Mouse (Mus musculus): ENCODE measurements around the gene Plau. TPM values are rescaled to one million over a fixed set of nuclear protein-coding genes. Genes with fewer than 3 reads are reported as not detected.

Plau gene
- polyA plus RNA-seq, 1 experiment from 2014 or later, result 0.83 TPM

DNA sequence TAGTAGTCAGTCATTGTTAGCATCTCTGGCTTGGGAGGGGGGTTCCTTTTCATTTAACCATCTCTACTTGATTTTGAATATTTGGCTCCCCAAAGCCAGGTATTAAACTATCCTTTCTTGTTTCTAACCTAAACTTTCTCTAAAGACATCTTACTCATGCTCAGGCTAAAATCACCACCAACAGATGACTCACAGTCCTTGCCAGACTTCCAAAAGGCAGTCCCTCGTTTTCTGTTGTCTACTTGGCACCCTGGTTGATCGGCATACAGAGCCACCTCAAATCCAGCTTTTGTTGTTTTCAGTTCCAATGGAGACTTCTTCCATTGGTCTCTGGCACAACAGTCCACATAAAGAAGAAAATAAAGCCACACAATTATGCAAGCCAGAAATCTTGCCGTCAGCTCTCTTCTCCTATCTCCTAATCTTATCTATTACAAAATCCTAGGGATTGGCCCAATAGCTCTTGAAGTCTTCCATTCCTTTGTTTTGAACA lies 11.2 kb downstream of the Plau start:
- WGBS, result 95% methylated on average over 3 of the region's 3 CpGs
- H3K4me2 ChIP-seq, result no peak overlapping the region

DNA sequence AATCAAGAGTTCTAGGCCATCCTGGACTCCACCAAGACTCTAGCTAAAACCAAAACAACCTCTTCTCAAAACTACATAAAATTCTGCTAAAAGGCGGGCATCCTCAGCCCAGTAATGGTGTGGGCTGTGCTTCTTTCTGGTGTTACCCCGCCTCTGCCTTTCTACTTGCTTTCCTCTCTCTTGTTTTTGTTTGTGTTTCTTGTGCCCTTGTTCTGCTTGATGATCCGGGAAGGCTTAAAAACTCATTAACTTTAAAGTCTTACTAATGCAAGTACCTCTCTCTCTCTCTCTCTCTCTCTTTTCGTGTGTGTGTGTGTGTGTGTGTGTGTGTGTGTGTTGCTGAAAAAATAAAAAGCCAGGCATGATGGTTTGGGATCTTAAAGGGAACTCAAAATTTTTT lies 13.3 kb downstream of the Plau start:
- no peaks in the 10 kb centered on the region for H3K9me3 ChIP-seq (replicated peaks)
- no peak overlapping the region for H3K9ac ChIP-seq (replicated peaks)
- H3K36me3 ChIP-seq, result no peaks in the 10 kb centered on the region
- no peak overlapping the region for H3K4me2 ChIP-seq
- H3K27me3 ChIP-seq (replicated peaks), result no peaks in the 10 kb centered on the region
- H3K4me1 ChIP-seq, result no peaks in the 10 kb centered on the region
- no peak overlapping the region for H3K4me3 ChIP-seq (replicated peaks)
- no peak for ATAC-seq (ENCODE audit: low FRiP score)
- 67% methylated on average over 4 of the region's 4 CpGs for WGBS
- H3K27ac ChIP-seq (replicated peaks), result no peak overlapping the region

More for the DNA sequence above, 11.2 kb downstream of the Plau start:
- H3K27me3 ChIP-seq (replicated peaks), result no peaks in the 10 kb centered on the region
- H3K4me3 ChIP-seq (replicated peaks), result no peak overlapping the region
- no peak for ATAC-seq (ENCODE audit: low FRiP score)
- H3K9me3 ChIP-seq (replicated peaks), result no peaks in the 10 kb centered on the region
- H3K36me3 ChIP-seq, result no peaks in the 10 kb centered on the region
- no peak overlapping the region for H3K27ac ChIP-seq (replicated peaks)
- no peaks in the 10 kb centered on the region for H3K4me1 ChIP-seq
- H3K9ac ChIP-seq (replicated peaks), result no peak overlapping the region

DNA sequence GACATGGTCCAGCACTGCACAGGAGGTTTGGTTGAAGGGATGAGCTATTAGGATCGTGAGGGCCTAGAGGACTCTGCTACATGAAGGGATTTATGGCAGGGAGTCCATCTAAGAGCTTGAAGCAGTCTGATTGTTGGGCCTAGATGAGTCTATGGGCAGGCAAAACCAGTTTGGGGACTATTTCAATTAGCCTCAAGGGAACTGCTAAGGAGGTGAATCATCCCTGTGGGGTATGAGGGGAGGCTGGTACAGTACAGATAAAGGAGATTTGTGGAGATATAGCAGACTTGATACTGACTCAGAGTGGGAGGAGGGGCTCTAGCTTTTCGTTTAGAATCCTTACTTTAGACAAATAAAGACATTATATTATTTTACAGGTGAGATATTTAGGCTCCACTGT lies 14.0 kb downstream of the Plau start:
- Histone ChIP-seq H3K4me3 (replicated peaks) (no peak overlapping the region), H3K4me1 (no peaks in the 10 kb centered on the region), H3K27me3 (replicated peaks) (no peaks in the 10 kb centered on the region), H3K9ac (replicated peaks) (no peak overlapping the region), H3K36me3 (no peaks in the 10 kb centered on the region), H3K27ac (replicated peaks) (no peak overlapping the region), H3K9me3 (replicated peaks) (no peaks in the 10 kb centered on the region), H3K4me2 (no peak overlapping the region)
- WGBS, result 64% methylated on average over 2 of the region's 2 CpGs
- no peak for ATAC-seq (ENCODE audit: low FRiP score)

DNA sequence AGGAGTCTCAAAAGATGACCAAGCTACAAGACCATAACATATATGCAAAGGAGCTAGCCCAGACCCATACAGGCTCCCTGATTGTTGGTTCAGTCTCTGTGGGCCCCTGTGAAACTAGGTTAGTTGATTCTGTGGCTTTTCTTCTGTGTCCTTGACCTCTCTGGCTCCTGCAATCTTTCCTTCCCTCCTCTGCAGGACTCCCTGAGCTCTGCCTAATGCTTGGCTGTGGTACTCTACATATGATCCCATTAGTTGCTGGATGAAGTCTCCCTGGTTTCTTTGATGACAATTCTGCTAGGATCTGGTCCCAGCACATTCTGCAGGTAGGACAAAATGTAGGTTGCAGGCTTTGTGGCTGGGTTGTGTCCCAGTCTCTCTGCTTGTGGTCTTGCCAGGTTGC lies 15.3 kb downstream of the Plau start:
- Histone ChIP-seq H3K9ac (replicated peaks) (no peak overlapping the region), H3K27me3 (replicated peaks) (no peaks in the 10 kb centered on the region)
- ATAC-seq (ENCODE audit: low FRiP score), result no peak

DNA sequence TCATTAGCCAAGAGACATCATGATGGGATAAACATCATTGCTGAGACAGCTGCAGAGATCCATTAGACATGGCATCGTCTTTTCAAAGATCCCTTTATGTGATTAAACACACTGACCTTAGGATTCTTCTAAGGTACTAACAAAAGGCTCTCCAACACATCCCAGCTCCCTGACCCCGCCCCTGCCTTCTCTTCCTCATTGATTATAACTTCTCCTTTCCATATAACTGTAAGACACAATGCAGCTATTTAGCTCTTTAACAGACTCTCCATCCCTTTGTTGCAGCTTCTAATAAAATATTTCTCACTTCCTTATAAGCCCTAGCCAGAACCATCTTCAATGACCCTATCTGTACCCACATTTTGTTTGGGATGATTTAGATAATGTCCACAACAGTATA lies 24.7 kb downstream of the Plau start:
- H3K27me3 ChIP-seq (replicated peaks), result no peaks in the 10 kb centered on the region
- H3K4me3 ChIP-seq (replicated peaks), result no peak overlapping the region
- H3K9ac ChIP-seq (replicated peaks), result no peak overlapping the region
- H3K36me3 ChIP-seq, result no peaks in the 10 kb centered on the region
- ATAC-seq (ENCODE audit: low FRiP score), result no peak
- no peak overlapping the region for H3K27ac ChIP-seq (replicated peaks)
- H3K4me2 ChIP-seq, result no peak overlapping the region
- no peaks in the 10 kb centered on the region for H3K9me3 ChIP-seq (replicated peaks)
- WGBS, result 73% methylated on average over 2 of the region's 2 CpGs
- no peaks in the 10 kb centered on the region for H3K4me1 ChIP-seq

More for the DNA sequence above, 15.3 kb downstream of the Plau start:
- Histone ChIP-seq H3K4me1 (no peaks in the 10 kb centered on the region), H3K4me3 (replicated peaks) (no peak overlapping the region), H3K36me3 (no peaks in the 10 kb centered on the region), H3K4me2 (no peak overlapping the region), H3K9me3 (replicated peaks) (no peaks in the 10 kb centered on the region), H3K27ac (replicated peaks) (no peak overlapping the region)

DNA sequence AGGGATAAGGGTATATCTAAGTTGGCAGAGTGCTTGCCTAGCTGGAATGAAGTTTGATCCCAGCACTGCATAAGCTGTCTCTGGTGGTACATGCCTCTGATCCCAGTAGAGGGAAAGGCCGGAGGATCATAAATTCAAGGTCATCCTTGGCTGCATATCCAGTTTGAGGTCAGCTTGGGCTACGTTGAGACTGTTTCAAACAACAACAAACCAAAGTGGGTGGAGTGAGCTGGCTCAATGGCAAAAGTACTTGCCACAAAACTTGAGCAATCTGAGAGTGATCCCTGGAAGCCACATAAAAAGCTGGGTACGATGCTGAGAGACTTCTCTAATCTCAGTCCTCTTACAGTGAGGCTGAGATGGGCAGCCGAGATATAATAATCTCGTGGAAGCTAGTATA lies 25.1 kb downstream of the Plau start:
- Histone ChIP-seq H3K4me1 (no peaks in the 10 kb centered on the region), H3K36me3 (no peaks in the 10 kb centered on the region), H3K9ac (replicated peaks) (no peak overlapping the region), H3K27ac (replicated peaks) (no peak overlapping the region), H3K4me2 (no peak overlapping the region), H3K27me3 (replicated peaks) (no peaks in the 10 kb centered on the region), H3K4me3 (replicated peaks) (no peak overlapping the region), H3K9me3 (replicated peaks) (no peaks in the 10 kb centered on the region)
- no peak for ATAC-seq (ENCODE audit: low FRiP score)
- WGBS, result 81% methylated on average over 5 of the region's 5 CpGs

DNA sequence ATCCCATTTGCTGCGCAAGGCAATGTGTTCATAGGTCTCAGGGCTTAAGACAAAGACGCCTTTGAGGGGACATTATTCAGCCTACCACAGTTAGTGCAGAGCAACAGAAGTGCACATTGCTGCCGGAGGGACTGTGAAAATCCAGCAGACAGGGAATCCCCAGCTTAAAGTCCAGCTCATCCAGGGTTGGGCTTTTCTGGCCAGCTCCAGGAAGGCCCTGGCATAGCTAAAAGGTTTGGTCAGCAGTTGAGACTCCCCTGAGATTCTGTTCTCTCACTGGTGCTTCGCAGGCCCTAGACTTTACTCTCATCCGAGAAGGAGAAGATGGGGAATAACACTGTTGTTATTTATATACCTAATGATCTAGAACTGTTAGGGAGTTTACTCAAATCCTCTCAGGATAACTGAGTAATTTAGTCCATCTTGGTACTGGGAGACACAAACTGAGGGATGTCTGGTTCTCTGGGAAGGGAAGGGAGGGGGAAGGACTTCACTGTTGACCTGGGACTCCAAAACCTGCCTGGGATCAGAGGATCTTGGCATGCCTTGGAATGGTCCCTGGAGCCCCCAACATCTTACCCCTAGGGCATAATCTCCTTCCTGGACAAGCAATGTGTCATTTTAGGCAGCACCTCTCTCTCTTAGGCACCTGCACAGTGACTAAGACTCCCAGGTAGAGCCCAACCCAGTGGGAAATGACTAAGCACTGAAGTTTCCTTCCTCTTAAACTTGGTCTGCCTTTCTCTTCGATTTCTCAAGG lies 27.0 kb downstream of the Plau start:
- H3K4me1 ChIP-seq, result no peaks in the 10 kb centered on the region
- WGBS, result 72% methylated on average over 6 of the region's 6 CpGs
- no peak for ATAC-seq (ENCODE audit: low FRiP score)
- H3K9me3 ChIP-seq (replicated peaks), result no peaks in the 10 kb centered on the region
- no peak overlapping the region for H3K27ac ChIP-seq (replicated peaks)
- H3K4me2 ChIP-seq, result no peak overlapping the region
- H3K4me3 ChIP-seq (replicated peaks), result no peak overlapping the region
- no peaks in the 10 kb centered on the region for H3K27me3 ChIP-seq (replicated peaks)
- no peak overlapping the region for H3K9ac ChIP-seq (replicated peaks)
- H3K36me3 ChIP-seq, result no peaks in the 10 kb centered on the region

DNA sequence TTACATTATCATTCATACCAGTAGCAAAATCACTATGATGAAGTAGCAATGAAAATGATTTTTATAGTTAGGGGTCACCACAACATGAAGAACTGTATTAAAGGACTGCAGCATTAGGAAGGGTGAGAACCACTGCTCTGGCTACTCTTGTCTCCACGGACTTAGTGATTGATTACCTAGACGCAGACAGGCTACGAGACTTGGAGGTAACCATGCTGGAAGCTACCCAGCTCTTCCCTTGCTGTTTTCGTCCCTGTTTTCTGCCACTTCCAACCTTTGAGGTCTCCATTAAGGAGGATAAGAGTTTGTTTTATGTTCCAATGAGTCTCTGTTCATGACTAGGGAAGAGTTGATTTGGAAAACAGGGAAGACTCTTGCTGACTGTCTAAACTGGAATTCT lies 27.7 kb downstream of the Plau start:
- Histone ChIP-seq H3K4me1 (no peaks in the 10 kb centered on the region), H3K36me3 (no peaks in the 10 kb centered on the region), H3K27me3 (replicated peaks) (no peaks in the 10 kb centered on the region), H3K27ac (replicated peaks) (no peak overlapping the region), H3K9ac (replicated peaks) (no peak overlapping the region), H3K9me3 (replicated peaks) (no peaks in the 10 kb centered on the region), H3K4me3 (replicated peaks) (no peak overlapping the region), H3K4me2 (no peak overlapping the region)
- WGBS, result 68% methylated on average over 4 of the region's 4 CpGs
- no peak for ATAC-seq (ENCODE audit: low FRiP score)

DNA sequence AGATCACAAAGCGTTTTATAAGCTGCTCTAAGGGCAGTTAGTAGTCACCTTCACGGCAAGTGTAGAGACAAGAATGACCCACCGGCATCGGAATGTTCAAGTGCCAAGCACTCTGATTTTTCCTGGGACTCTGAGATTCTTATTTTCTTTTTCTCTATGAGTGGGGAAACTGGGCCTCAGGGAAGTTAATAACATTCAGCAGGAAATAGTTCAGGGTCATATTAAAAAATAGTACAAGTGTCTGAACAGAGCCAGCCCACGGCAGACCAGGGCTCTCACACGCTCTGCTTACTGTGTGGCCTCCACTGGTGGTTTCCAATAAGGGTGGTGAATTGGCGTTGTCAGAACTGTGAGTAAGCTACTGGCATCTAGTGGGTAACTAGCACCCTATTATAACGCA lies 29.1 kb downstream of the Plau start:
- Histone ChIP-seq H3K9me3 (replicated peaks) (no peaks in the 10 kb centered on the region), H3K36me3 (no peaks in the 10 kb centered on the region), H3K4me1 (no peaks in the 10 kb centered on the region), H3K4me3 (replicated peaks) (no peak overlapping the region), H3K9ac (replicated peaks) (no peak overlapping the region), H3K27ac (replicated peaks) (no peak overlapping the region), H3K27me3 (replicated peaks) (no peaks in the 10 kb centered on the region), H3K4me2 (no peak overlapping the region)
- 84% methylated on average over 8 of the region's 8 CpGs for WGBS
- ATAC-seq (ENCODE audit: low FRiP score), result no peak

DNA sequence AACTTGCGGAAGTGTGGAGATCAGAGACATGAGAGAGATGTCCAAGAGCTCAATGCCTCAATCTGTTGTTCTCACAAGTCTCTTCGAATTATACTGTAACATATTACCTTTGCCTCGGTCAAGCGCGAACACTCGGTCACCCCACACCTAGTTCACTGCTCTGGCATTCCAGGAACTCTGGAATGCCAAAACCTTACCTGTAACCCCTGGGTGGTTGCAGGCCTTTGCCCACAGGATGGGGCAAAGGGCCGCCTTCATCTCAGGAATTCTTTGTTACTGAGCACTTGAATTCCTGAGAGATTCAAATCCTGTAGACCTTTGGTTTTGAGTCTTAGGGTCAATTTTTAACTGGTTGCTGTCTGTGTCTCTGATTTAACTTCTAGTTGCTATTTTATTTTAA lies 29.9 kb downstream of the Plau start:
- H3K9me3 ChIP-seq (replicated peaks), result no peaks in the 10 kb centered on the region
- H3K4me3 ChIP-seq (replicated peaks), result no peak overlapping the region
- H3K36me3 ChIP-seq, result no peaks in the 10 kb centered on the region
- no peak overlapping the region for H3K27ac ChIP-seq (replicated peaks)
- ATAC-seq (ENCODE audit: low FRiP score), result no peak
- no peak overlapping the region for H3K4me2 ChIP-seq
- WGBS, result 97% methylated on average over 7 of the region's 7 CpGs
- H3K27me3 ChIP-seq (replicated peaks), result no peaks in the 10 kb centered on the region
- no peaks in the 10 kb centered on the region for H3K4me1 ChIP-seq
- no peak overlapping the region for H3K9ac ChIP-seq (replicated peaks)

DNA sequence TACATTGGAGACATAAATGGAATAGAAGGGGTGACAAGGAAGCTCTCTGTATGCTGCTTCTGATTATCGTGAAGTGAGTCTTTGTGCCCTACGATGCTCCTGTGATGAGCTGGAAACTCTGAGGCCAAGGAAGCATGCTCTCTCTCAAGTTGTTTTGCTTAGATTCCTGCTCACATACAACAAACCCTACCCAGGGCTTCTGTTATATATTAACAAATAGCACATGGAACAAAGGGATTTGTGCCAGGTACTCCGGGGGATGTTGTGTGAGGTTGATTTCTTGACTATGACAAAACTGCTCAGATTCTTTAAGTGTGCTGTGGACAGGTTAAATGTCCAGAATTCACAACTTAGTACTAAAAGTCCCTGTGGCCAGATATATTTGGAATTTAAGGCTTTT lies 33.6 kb downstream of the Plau start:
- no peak for ATAC-seq (ENCODE audit: low FRiP score)
- WGBS, result 89% methylated on average over 3 of the region's 3 CpGs

DNA sequence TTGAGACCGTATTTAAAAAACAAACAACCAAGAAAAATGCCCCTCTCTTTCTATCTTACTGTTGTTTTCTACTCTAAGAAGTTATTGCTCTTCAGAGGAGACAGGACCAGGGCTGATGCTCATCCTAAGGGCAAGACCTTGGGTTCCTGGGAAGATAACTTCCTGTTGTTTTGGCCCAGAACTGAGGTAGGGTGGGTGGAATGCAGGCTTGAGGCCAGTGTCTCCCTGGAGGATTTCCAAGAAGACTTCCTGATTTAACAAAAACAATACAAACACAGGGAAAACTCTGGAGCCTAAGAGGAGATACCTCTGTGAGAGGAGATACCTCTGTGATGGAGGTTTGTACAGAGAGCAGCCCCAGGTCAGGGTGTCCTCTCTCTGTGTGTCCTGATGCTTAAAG lies 35.0 kb downstream of the Plau start:
- Histone ChIP-seq H3K4me1 (no peaks in the 10 kb centered on the region), H3K27ac (replicated peaks) (no peak overlapping the region), H3K4me2 (no peak overlapping the region), H3K9me3 (replicated peaks) (no peaks in the 10 kb centered on the region), H3K9ac (replicated peaks) (no peak overlapping the region), H3K36me3 (no peaks in the 10 kb centered on the region), H3K4me3 (replicated peaks) (no peak overlapping the region), H3K27me3 (replicated peaks) (no peaks in the 10 kb centered on the region)
- WGBS, result 81% methylated on average over 1 of the region's 1 CpGs
- no peak for ATAC-seq (ENCODE audit: low FRiP score)

More for the DNA sequence above, 33.6 kb downstream of the Plau start:
- Histone ChIP-seq H3K9ac (replicated peaks) (no peak overlapping the region), H3K9me3 (replicated peaks) (no peaks in the 10 kb centered on the region), H3K27ac (replicated peaks) (no peak overlapping the region), H3K27me3 (replicated peaks) (no peaks in the 10 kb centered on the region), H3K4me3 (replicated peaks) (no peak overlapping the region), H3K36me3 (no peaks in the 10 kb centered on the region), H3K4me2 (no peak overlapping the region), H3K4me1 (no peaks in the 10 kb centered on the region)
